Mouse (Mus musculus): ENCODE data around the gene Dhx15.

Gene Dhx15

DNA sequence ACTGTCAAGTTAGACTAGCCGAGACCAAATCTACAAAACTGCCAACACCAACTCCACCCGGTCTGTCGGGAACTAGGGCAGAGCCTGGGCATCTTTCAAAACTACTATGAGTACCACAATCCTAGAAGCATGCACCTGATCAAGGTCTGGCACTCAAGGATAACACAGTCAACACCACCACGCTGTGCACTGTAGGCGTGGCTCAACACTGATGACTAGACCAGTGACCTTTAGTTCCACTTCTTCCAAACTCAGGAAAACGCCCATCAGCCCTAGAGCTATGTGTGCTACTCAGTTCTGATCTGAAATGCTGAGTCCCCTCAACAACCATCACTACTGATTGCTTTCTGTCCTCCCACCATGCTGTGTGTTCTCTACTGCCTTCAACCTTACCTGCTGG lies 44.6 kb downstream of the Dhx15 start:
- DNase-seq (ENCODE audit: low spot score), result no peak

DNA sequence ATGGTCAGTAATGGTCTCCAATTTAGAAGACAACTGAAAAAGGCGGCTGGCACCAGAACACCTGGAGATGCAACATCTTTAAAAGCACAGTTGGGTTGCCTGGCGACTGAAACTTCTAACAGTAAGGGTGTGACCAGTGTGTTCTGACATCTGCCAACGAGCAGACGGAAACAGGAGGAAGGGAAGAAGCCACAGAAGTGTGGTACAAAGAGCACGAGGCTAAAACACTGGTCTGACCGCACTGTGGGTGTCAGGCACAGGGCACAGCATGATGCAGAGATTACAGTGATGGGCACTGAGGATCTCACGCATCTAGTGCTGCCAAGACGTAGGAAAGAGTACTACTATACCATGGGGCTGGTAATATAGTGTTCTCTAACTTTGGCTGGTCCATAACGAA lies 48.4 kb downstream of the Dhx15 start:
- no peak for DNase-seq (ENCODE audit: low spot score)

DNA sequence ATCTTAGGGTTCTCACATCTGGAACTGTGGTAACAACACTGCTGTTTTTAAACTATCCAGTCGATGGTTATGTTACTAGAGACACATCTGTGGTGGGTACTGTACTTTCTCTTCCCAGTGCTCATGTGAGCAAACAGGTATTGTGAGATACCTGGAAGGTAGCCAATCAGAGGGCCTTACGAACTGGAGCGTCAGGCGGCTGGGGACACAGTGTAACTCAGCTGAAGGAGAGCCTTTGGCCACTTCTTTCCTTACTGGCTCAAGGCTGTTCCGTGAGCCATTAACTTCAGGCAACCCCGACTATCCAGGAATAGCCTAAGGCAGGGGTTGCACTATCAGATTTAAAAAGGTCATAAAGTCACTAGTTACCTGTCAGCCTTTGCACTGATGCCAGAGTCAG lies 51.5 kb downstream of the Dhx15 start:
- no peak for DNase-seq (ENCODE audit: low spot score)

DNA sequence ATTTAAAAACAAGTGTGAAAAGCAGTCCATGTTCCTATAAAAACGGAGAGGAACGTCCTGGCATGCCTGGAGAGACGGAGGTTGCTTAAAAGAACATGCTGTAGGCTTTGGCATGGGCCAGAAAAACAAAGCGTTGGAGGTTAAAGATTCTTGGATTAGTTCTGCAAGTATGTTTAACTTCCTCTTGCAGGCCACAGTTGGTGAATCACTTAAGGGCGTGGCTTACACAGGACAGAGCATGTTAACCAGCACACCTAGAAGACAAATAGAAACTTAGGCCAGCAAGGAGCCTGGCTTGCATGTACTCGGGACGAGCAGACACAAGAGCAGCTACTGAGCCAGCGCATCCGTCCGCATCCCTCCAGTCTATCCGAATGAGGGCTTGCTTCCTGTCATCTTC lies 52.2 kb downstream of the Dhx15 start:
- no peak for DNase-seq (ENCODE audit: low spot score)

DNA sequence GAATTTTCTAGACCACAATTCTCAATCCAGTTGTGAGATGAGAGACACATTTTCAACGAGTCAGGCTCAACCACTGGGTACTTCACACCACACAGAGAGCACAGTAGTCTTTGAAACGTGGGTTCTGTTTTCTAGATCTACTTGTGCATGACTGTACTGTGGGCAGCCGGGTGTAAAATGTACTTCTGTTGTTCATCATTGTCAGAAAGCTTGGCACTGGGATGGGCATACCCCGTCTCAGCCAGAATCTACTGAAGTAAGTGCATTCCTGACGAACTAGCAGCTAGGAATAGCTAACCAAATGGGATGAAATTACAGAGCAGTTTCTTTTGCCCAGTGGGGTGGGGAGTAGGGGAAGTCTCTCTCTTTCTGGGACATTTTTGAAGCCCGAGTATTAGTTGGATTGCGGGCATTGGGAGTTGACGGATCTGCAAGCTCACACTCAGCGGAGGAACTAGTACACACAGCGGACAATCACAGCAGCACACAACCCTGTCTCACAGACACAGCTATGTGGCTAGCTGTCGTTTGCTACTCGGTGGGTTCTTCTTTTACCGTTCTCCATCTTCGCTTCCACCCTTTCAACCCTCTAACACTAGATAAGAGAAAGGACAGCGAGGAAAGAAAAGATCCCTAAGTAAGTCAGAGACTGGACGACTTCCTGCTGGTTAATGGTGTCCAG lies 54.7 kb downstream of the Dhx15 start:
- no peak for DNase-seq (ENCODE audit: low spot score)

DNA sequence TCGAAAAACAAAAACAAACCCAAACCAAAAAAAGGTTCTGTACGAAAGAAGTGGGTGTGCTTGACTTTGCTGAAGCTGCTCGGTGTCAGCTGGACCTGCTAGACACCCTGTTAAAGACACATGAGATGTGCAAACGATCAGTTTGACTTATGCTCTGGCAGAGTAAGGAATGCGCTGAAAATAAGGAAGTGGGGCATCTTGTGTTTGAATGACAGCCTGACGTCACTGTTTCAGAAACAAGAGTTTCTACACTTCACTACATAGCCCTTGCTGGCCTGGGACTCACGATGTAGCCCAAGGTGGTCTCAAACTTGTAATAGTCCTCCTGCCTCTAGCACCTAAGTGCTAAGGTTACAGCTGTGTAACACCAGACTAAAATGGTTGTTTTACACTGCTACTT lies 57.5 kb downstream of the Dhx15 start:
- no peak for DNase-seq (ENCODE audit: low spot score)

DNA sequence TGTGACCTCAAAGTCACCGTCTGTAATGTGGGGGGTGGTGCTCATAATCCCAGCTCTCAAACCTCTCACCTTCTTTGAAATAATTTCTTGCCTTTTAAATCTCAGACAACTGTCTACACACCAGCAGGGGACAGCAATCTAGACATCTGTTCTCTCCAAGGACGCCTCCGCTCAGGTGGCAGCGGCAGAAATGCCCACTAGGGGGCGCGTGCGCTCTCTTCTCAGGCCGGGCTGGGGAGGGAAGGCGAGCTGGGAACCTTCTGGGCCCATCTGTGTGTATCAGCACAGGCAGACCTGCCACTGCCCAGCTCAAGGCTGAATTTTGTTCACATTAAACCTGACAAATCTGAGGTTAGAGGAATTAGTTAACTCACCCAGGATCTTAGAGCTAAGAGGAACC lies 58.2 kb downstream of the Dhx15 start:
- no peak for DNase-seq (ENCODE audit: low spot score)

DNA sequence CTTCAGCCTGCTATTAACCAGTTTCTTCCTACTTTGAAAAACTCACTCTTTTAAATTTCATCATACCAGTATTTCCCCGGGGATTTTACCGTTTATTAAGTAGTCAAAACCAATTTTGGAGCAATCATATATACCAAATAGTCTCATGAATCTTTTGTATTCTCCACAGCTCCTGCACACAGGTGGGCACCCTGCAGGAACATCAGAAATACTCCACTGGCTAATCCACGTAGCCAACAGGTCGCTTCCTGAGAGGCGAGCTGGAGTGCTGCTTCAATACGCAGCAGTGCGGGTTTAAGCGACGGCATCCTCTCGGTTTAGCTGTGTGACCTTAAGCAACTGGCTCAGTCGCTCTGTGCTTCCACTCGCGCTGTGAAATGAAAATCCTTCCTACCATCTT lies 58.9 kb downstream of the Dhx15 start:
- DNase-seq (ENCODE audit: low spot score), result no peak

DNA sequence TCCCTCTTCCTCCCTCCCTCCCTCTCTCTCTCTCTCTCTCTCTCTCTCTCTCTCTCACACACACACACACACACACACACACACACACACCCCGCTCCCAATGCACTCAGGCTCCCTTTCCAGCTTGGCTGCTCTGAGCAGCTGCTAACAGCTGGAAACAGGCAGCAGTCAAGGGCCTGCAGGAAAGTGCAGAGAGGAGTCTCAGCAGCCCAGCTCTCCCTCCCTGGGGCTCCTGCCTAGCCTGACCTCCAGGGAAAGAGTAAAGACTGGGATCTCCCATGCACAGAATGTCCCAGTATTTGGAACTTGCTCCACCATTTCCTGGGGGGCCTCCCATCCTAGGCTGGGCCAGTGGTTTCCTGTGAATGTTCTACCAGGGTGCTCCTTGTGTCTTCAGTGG lies 59.8 kb downstream of the Dhx15 start:
- DNase-seq (ENCODE audit: low spot score), result no peak

DNA sequence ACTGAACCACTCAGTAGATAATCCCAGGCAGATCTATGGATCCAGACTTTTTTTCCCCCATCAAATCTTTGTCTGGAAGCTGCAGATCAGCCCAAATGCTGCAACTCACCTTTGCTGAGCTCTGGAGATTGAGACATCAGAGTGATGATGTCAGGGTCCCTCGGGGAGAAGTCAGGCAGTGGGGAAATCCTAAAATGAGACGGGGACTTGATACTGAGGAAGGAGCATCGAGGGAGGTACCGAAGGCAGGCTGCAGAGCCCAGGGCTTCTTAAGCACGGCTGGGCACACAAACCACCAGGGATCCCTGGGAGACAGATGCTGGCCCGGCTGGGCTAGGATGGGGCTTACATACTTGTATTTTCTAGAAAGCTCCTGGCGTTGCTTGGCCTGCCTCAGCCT lies 64.1 kb downstream of the Dhx15 start:
- DNase-seq (ENCODE audit: low spot score), result no peak

DNA sequence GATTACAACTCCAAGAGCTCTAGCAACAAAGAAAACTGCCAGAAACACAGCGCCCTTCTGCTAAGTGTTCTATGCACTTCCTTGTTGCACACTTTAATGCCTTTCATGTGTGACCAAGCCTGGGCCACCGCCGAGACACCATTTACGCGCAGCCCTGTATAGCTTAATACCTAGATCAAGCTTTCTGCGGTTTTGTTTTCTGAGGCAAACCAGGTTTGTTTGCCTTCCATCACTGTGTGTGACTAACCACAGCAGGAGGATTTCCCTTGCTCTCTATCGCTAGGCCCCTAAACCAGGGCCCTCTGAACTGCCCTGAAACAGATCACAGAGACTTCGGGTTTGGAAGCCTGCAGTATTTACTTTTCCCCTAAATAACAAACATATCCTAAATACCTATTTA lies 64.5 kb downstream of the Dhx15 start:
- no peak for DNase-seq (ENCODE audit: low spot score)

DNA sequence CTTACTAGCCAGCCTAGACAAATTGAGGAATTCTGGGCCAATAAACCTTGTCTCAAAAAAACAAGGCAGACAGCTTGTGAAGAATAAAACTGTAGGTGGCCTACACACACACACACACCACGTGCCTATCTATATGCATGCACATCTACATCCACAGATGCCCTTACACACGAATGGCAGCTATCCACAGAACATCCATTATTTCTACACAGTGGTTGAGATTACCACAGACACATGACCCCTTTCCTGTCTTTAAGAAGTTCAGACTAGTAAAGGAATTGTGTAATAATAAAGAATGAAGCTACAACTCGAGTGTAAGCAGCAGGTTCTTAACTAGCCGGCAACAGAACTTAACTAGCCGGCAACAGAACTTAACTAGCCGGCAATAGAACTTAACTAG lies 68.2 kb downstream of the Dhx15 start:
- DNase-seq (ENCODE audit: low spot score), result no peak

DNA sequence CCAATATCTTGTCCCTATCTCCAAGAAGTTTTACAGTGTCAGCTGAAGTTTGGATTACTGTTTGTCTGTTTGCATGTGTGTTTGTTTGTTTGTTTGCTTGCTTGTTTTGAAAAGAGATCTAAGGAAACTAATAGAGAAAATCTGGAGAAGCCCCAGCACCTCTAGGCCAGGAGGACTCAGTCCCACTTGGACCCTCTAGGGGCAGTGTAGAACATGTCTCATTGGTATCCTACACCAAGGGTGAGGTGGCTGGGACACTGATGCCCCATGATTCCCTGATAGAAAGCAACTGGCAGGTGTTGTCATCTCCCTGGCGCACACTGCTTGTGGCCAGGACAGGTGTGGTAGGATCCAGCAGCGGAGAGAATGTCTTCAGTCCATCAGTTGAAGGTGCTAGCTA lies 70.5 kb downstream of the Dhx15 start:
- DNase-seq (ENCODE audit: low spot score), result peak; percentile 28

DNA sequence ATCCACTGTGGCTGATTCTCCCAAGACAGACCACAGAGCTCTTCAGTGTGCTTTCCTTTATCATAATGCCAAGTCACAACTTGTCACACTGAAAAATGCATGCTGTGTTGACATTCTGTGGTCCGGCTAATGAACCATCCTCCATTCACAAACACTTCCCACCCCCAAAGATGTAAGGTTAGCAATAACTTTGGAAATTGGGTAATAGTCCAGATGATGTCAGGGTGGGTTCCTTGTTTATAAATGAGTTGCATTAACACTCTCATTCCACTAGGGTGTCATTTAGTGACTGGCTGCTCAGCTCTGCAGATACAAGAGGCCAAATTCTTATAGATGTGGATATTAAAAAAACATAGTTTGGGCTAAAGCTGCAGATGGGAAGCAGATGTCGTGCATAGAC lies 71.1 kb downstream of the Dhx15 start:
- no peak for DNase-seq (ENCODE audit: low spot score)

DNA sequence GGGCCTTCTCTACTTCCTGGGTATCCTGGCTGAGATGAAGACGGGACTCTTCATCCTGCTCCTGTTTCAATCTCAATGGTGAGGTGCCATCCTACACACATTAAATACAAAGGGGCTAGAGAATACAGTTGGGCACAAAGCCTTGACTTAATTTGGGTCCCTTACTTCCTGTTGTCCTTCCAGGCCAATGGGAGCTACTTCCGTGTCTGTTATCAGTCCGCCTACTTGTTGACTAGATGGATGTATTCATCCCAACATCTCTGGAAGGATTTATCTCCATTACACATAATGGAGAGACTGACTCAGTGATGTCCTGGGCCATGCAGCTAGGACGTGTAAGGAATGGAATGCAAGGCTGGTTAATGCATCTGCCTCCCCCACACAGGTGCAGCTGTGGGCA lies 72.5 kb downstream of the Dhx15 start:
- DNase-seq (ENCODE audit: low spot score), result no peak

DNA sequence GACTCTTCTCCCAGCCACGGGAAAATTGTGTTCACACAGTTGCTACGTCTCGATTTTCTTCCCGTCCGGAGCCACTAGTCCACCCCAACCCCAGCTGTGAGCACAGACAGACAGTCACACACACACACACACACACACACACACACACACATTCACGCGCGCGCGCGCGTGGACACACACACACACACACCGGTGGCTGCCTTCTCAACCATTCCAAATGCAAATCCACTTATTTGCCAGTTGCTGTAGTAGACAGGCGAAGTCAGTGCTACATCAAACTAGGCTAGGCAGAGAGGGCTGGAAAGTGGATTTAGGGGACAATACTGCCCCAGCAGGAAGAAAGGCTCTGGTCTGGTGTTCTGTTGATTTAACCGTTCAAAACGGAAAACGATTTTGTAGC lies 73.9 kb downstream of the Dhx15 start:
- DNase-seq (ENCODE audit: low spot score), result no peak

DNA sequence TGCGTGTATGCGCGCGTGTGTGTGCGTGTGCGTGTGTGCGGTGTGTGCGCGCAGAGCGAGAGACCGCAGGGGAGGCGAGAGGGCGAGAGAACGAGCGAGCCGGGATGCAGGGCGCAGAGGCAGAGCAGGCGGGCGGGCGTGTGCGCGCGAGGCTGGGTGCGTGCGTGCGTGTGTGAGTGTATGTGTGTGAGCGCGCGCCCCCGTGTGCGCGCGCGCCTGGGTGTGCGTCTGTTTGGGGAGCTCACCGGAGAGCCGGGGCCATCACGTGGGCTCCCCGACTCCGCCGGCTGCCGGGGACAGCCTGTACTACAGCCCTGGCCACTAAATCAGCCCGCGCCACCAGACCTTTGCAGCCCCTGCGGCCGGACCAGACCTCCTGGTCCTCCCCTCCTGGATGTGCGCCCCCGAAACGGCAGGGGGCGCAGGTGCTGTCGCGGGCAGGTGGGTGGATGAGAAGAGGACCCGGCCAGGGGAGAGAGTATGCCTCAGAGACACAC lies 74.4 kb downstream of the Dhx15 start:
- DNase-seq (ENCODE audit: low spot score), result peak; percentile 28

DNA sequence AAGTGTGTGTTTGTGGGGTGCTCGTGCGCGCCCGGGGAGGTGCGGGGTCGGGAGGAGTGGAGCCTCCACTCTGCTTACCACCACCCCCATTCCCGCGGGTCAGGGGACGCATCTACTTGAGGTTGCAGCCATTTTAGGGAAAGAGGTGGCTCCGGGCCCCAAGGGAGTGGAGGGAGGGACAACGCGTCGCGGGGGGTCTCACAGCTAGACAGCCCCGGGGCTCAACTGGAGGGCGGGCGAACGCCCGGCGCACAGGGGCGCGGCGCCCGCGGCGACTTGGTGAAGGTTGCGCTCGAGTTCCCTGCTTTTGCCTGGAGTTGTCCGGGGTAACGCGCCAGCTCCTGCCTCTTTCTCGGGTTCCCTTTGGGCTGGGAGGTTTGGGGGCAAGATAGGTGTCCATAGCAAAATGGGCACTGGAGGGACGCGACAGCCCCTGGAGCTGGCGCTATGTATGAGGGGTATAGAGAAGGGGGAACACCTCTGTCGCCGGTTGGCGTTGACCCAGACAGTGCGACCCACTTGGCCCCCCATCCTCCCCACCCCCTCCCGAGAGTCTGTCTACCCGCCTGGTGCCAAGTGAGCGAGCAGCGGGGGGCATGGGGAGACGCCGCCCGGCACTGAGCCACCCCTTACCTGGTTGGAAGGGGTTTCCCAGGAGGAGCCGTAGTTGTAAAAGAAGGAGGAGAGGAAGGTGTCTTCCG lies 75.4 kb downstream of the Dhx15 start:
- no peak for DNase-seq (ENCODE audit: low spot score)

DNA sequence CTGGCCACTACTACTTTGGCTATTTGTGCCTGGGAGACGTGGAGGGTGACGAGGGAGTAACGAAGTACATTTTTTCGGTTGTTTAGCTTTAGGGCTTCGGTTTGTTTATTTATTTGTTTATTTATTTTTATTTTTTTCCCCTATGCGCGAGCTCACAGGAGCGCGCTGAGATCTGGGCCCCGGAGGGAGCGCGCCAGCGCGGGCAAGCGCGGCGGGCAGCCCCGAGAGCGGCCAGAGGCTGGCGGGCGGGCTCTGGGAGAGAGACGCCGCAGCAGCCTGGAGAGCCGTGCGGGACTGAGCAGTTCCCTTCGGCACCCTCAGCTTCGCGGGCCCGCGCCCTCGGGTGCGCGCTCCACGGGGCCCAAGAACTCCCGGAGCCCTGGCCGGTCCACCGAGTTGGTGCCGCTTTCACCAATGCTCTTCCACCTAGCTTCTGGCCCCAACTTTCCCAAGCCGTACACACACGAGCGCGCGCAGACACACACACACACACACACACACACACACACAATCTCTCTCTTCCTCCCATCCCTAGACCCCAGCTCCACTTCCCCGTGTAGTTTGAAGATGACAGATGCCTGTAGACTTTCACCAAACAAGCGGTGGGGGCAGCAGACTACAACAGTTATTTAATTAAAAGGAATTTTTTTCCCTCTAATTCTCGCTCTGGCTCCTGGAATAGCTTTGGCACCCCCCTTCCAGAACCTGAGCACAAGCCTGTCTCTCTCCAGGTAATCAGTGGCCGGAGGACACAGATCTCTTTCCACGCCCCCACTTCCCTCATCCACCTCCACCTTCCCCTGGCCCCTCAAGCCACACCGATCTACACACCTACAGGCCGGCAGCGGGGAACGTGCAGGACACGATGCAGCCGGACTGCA lies 76.2 kb downstream of the Dhx15 start:
- no peak for DNase-seq (ENCODE audit: low spot score)

DNA sequence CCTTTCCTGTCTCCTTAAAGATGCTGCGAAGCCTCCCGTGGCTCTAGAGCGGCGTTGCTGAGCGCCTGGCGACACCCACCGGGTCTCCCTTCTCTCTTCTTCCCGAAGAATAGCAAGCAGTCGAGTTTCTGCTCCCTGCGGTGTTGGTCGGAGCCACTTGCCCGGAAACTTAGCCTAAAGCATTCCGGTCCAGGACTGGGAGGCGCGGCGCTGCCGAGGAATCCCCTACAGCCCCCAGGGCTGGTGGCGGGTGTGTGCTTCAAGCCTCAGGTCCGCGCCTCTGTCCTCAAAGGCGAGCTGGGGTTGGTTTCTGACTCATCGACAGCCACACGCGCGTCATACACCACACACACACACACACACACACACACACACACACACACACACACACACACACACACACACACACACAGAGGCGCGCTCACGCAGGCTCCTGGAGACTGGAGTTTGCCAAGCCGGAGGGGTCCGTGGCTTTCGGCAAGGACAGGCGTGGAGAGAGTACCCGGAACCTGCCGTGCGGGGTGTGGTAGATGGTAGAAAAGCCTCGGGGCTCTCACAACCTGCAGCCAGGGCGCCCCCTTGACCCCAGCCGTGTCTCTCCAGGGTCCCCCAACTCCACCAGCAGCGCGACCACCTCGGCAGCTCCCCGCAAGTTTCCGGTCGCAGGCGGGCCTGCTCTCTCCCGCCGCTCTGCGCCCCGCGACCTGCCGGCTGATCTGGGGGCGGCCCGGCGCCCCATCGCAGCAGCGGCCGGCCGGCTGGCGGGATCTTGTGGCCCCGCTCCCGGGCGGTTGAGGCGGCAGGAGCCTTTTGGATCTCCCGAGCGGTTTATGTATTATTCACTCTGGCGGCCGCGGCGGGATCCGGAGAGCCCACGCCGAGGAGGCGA lies 77.1 kb downstream of the Dhx15 start:
- no peak for DNase-seq (ENCODE audit: low spot score)

DNA sequence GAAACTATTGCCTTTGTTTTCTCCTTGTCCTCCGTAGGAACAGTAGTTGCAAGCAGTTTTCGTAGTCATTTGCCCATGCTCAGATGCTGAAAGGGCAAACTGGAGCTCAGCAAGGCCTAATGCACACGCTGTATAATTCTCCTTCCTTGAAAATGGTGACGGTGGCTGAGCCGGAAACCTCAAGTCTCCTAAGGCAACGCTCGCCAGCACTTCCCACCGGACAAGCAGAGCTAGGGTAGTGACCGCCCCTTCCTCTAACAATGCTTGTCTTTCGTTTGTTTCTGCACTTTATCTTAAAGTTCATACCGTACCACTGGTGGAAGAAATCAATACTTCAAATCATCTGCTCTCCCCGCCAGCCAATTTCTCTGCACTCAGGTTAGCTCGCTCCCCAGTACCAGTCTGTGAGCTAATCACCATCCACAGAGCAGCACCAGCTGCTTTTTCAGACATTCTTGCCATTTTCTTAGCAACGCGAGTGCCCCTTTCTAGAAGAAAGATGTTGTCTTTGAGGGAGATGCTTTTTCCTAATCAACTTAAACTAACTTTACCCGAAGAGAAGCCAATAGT lies 78.0 kb downstream of the Dhx15 start:
- no peak for DNase-seq (ENCODE audit: low spot score)
